Mouse (Mus musculus) brain, embryonic 14.5 days (tissue): Measurements from ENCODE around the gene Gm7030.

ENCODE experiments used
- CTCF ChIP-seq: fragments of 200-500 bp; IDR thresholded peaks from 2 replicates; pipeline ENCODE4 v1.5.1; 2012; ENCODE audit warnings: inconsistent platforms, mild to moderate bottlenecking, moderate library complexity, borderline replicate concordance; ENCODE audit not compliant: insufficient read depth, insufficient read length; ENCODE audit errors: extremely low read depth
- POLR2A ChIP-seq: fragments of 200-500 bp; IDR thresholded peaks from 2 replicates; pipeline ENCODE4 v1.6.1; 2012; ENCODE audit warnings: mild to moderate bottlenecking, inconsistent platforms, borderline replicate concordance; ENCODE audit not compliant: poor library complexity, insufficient read depth, insufficient read length, severe bottlenecking; ENCODE audit errors: extremely low read depth

DNA sequence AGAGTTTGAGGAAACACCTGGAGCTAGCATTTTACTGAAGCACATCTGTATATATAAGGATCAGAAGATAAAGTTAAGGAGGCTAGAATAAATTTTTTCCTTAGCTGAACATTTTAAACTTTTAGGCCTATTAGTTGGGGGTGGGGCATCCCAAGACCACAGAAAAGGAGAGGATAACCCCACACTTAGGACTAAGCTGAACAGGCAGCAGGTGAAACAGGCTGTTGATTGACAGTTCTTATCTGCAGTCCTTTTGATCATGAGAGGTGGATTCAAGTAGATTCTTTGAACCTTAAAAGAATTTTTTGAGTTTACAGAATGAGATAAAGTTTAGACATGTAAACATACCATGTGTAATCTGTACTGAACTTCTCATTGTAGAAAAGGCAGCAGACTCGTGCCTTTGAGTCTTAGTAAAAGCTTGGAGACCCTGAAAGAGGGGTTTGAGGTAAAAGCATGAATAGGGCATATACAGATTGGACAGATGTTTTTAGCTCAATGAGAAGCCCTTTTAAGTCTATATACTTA lies 41.1 kb upstream of the Gm7030 start:
- TF ChIP-seq POLR2A (no peak), CTCF (no peak)
